Mouse (Mus musculus) c-Kit-negative CD71-positive TER-119-positive erythroid progenitor cells, embryonic 14.5 days (primary cell): ENCODE measurements around the gene Phox2a.

Source experiments
- DNase-seq: peaks from one replicate; pipeline ENCODE4 v3.0.0-alpha.2; 2013; ENCODE audit warnings: low read depth, low spot score

The Phox2a gene

GRCm38 (mm10) chr7:101817861-101818401 lies at the start of gene Phox2a:
Phox2a (plus strand) TSS chr7:101818313.
- DNase-seq = no peak

DNA sequence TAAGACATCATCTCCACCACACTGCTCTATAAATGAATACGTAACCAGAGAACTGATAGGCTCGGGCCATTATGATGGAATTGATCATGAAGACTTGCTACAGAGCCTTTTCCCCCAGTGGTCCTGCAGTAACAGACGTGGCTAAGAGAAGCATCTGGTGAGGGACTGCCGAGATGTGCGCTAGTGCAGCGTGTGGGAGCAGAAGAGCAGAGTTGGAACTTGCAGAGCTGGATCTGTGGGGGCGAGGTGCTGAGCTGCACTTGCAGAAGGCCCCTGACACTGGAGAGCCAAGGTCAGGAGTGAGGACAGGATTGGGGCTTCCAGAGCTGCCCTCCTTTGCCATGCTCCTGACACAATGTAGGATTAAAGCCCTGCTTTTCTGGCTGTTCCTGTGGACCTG lies 48.1 kb upstream of the Phox2a start:
- no peak for DNase-seq

DNA sequence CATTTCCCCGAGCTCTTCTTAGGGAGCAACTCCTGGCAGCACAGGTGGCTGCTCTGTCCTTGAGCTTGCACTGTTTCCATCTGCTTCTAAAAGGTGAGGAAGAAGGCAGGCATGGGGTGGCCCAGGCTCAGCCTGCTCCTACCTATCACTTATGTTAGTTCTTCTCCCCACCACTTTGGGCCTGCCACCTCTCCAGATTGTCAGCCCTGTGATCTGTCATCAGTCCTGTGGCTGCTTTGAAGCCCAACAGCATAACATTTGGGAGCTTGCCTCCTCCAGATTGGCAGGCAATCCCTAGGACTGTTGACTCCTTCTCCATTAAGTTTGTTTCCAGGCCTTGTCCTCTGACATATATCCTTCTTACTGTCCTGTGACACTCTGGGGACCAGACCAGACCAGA lies 46.5 kb upstream of the Phox2a start:
- DNase-seq = no peak

DNA sequence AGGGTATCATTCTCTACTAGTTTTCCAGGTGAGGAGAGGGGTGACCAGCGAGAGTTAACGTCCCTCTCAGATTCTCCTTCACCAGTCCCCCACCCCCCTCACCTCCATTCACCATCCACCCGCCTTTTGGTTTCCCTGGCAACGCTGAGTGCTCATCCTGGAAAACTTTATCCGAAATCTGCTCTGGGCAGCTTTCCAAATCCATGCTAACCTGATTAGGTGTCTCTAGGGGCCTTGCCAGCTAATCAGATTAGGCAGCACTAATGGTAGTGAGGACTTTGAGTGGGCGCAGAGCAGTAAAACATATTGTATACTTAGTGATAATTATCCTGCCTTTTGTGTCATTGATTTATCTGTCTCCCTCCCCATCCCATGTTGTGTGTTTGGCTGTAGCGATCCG lies 45.4 kb upstream of the Phox2a start:
- DNase-seq = no peak

DNA sequence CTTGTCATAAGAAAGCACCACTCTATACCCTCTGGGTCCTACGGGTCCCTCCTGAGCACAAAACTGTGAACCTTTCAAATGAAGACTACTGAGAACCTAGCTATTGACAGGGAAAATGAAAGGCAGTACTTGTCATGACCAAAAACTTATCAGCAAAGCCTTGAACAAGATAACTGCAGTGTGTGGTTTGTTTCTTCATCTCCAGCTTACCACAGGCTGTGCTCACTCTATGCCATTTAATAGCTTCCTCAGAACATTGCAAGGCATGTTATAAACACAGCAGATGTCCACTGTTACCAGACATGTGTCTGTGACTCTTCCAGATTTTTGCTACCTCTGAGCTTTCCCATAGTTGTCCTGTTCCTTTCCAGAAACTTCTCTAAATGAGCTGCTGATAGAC lies 41.1 kb upstream of the Phox2a start:
- no peak for DNase-seq

- DNase-seq = no peak
These were observed 2.4 kb downstream of the Phox2a start for GRCm38 (mm10) chr7:101820295-101821030.

- DNase-seq = no peak
These were observed 3.7 kb downstream of the Phox2a start for GRCm38 (mm10) chr7:101821571-101822501.

- DNase-seq = no peak
These were observed 5.0 kb downstream of the Phox2a start for GRCm38 (mm10) chr7:101822836-101823757.

DNA sequence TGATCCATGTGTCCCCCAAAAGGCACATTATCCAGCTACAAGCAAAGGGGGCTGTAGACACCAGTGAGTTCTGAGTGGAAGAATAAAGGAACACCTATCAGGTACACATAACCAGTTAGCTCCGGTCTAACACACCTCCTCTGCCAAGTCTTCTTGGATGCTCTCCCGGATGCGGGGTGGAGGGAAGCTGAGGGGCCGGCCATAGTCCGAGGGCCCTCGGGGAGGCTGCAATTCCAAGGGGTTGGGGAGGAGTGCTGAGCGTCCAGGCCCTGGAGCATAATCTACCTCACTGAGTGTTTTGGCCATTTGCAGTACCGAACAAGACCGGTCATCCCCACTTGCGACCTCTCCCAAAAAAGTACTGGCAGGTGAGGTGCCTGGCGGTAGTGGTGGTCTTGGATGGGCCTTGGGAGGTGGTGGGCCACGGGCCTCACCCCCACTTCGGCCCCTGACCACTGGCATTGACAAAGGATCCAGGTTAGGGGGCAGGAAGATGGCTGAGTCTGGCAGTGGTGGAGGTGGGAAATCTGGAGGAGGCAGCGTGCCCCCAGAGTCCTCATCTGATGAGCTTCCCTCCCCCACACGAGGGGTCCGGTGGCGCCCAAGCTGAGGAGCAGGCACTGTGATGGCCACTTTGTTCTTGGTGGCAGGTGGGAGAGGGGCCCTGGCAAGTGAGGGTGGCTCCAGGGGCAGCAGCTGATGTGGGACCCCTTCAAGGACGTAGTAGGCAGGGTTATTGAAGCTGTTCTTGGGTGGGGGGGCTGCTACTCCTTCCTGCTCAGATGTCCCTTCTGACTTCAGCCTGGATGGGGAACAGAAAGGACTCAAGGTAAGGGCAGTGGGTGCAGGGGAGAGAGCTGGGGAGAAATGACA lies 5.9 kb downstream of the Phox2a start:
- DNase-seq = no peak

GRCm38 (mm10) chr7:101830373-101830772 lies 12.3 kb downstream of the Phox2a start:
- no peak for DNase-seq

DNA sequence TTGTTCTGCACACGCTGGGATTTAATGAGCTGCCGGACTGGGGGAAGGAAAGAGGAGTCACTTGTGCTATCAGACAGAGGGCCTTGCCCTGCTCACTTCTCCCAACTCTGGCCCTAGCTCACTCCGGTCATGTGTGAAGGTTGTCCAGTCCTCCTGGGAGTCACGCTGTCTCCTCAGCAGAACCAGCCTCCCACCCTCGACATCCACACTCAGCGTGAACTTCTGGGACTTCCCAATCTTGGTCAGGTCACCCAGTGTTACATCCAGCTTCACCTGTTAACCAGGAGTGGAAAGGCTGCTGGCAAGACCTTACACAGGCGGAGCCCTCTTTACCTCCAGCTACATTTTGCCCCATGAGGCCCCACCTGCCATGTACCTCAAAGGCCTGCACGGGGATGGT lies 13.3 kb downstream of the Phox2a start:
- DNase-seq = no peak

GRCm38 (mm10) chr7:101832372-101832771 lies 14.3 kb downstream of the Phox2a start:
- no peak for DNase-seq

DNA sequence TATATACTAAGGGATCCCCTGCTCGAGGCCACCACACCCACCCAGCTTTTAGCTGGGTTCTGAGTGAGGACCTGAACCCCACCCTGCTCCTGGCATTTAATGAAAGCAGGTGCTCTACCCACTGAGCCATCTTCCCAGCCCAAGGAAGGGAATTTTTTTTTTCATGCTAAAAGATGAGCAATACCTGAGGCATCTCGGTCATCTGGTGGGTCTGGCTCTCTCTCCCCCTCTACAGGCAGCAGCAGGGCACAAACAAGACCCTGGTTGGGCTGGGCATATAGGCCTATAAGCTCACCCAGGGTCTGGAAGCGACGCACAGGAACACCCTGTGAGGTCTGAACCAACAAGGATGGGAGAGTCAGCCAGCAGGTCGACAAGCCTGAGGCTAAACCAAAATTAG lies 15.2 kb downstream of the Phox2a start:
- DNase-seq = no peak

- DNase-seq = no peak
These were observed 15.9 kb downstream of the Phox2a start for GRCm38 (mm10) chr7:101833916-101834584.

- DNase-seq = no peak
These were observed 16.8 kb downstream of the Phox2a start for GRCm38 (mm10) chr7:101834903-101835302.

- no peak for DNase-seq
These were observed 17.5 kb downstream of the Phox2a start for GRCm38 (mm10) chr7:101835457-101836109.

DNA sequence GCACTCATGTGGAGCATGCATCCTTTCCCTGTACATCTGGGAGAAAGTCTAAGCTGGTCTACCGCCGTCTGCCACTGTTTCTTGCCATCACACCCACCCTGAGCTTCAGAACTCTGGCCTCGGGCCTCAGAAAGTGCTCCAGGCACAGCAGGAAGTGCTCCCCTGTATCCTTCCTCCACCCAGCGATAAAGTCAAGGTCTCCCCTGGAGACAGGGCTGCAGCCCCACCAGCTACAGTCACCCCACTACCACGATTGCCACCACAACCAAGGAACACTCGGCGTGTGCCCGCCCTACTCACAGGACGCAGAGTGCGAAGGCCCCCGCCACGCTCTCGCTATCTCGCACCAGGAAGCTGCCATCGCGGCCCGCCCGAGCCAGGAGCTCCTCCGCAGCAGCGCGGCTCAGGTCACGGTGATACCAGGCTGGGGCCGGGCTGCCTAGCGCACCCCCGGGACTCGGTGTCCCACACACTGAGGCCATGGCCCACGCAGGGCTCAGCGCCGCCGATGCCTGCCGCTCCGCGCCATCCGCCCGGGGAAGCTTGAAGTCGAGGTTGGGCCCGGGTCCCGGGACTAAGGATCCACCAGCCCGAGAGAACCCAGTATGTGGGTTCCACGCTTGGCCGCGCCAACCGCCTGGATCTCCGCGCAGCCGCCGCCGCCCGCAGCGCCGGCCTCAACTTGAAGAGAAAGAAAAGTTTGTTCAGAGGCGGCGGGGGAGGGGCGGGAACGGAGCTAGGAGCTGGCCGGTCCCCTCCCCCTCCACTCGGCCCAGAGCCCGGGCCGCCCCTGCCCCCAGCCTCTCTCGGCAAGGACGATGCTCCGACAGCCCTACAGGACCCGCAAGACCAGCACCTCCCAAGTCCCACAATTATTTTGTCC lies 18.4 kb downstream of the Phox2a start:
- DNase-seq = no peak

DNA sequence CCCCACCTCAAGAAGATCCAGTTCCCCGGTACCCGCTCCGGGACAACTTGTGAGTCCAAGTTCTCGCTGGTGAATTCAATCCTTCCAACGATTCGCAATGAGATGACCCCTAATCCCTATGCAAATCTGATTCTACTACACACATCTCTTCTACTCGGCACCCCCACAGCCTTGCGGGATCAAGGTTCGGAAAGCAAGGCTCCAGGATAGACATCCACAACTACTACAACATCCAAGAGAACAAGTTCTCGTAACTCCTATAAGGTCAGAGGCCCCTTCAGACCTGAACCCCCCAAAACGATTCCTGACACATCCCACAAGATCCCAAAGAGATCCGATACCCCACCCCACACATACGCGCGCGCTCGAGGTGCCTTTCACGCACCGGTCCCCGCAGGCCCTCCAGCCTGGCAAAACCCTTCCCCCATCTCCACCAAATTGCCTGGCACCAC lies 19.1 kb downstream of the Phox2a start:
- DNase-seq = no peak
